In the genomic region with DNA sequence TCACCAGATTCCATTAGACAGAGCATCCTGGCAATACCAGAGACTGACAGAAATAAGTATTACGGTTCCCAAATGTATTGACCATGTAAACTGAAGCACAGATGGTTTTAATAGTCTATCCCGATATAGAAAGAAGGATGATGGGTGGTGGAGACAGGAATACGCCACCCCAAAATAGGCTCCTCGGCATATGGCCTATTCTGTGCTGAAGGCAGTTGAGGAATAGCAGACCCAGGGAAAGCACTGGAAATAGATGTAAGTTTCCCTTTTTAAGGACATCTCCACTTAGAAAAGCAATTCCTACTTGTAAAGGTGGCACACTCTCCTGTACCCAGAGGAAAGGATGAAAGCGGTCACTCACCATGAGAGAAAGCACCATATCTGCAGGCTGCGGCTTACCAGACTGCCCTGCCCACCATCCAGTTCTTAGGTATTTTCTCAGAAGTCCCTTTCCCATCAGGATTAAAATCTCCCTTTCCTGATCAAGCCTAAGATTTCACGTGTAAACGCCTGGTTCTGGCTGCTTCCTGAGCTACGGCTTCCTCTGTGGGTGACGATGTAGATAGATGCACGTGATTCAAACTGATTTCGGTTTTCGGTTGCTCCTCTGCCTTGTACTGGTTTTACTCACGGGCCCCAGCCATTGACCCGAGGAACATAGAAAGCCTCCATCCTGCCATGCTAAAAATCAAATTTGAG, we compare ENCODE assay signal across 19 mouse cellular contexts. TPM values are rescaled to one million over a fixed set of nuclear protein-coding genes. Genes with fewer than 3 reads are reported as not detected.
DNase-seq lines count a peak whose midpoint lies in the region; ATAC-seq lines count a peak whose summit lies in the region.
"Had no signal": no experiment of that assay in that cellular context is flagged by ENCODE, and none has a peak within 500 bp of the region (broad histone marks: within the 10 kb centered on the region; RNA-seq: fewer than 3 reads in every experiment).

No protein-coding gene starts in this region.

- 66% methylated on average over 15 of the region's 15 CpGs for WGBS in forebrain, embryonic 11.5 days
- WGBS in forebrain, embryonic 15.5 days, result 52% methylated on average over 15 of the region's 15 CpGs
- WGBS in midbrain, embryonic 13.5 days, result 50% methylated on average over 15 of the region's 15 CpGs
- WGBS in midbrain, embryonic 15.5 days, result 54% methylated on average over 15 of the region's 15 CpGs

- no peak overlapping the region for H3K4me3 ChIP-seq in forebrain, embryonic 11.5 days (ENCODE audit: low read depth, low read length)
- no peak overlapping the region for H3K4me3 ChIP-seq in forebrain, embryonic 15.5 days
- no peak overlapping the region for H3K4me3 ChIP-seq in midbrain, embryonic 13.5 days (replicated peaks)
- no peak overlapping the region for H3K4me3 ChIP-seq in midbrain, embryonic 15.5 days
- H3K4me3 ChIP-seq: heart, embryonic 13.5 days; intestine, embryonic 15.5 days; liver, embryonic 13.5 days; neural tube, embryonic 12.5 days had no signal

- peaks cover 4% of the 10 kb centered on the region for H3K4me1 ChIP-seq in forebrain, embryonic 11.5 days (replicated peaks; ENCODE audit: control insufficient read depth, insufficient read depth, low read length)
- H3K4me1 ChIP-seq in forebrain, embryonic 15.5 days, result peaks cover 14% of the 10 kb centered on the region
- H3K4me1 ChIP-seq in midbrain, embryonic 13.5 days (replicated peaks), result peaks cover 20% of the 10 kb centered on the region
- peaks cover 12% of the 10 kb centered on the region for H3K4me1 ChIP-seq in midbrain, embryonic 15.5 days
- H3K4me1 ChIP-seq: heart, embryonic 13.5 days; intestine, embryonic 15.5 days; liver, embryonic 13.5 days; neural tube, embryonic 12.5 days had no signal

- H3K27me3 ChIP-seq in forebrain, embryonic 11.5 days (ENCODE audit: control insufficient read depth, insufficient read depth, low read length), result no peaks in the 10 kb centered on the region
- H3K27me3 ChIP-seq in forebrain, embryonic 15.5 days, result no peaks in the 10 kb centered on the region
- H3K27me3 ChIP-seq in midbrain, embryonic 13.5 days, result no peaks in the 10 kb centered on the region
- no peaks in the 10 kb centered on the region for H3K27me3 ChIP-seq in midbrain, embryonic 15.5 days (replicated peaks)
- H3K27me3 ChIP-seq: heart, embryonic 13.5 days; intestine, embryonic 15.5 days; liver, embryonic 13.5 days; neural tube, embryonic 12.5 days; Patski had no signal

- no peak overlapping the region for H3K9ac ChIP-seq in forebrain, embryonic 11.5 days (ENCODE audit: low read length)
- H3K9ac ChIP-seq in forebrain, embryonic 15.5 days (replicated peaks), result no peak overlapping the region
- no peak overlapping the region for H3K9ac ChIP-seq in midbrain, embryonic 13.5 days (replicated peaks)
- H3K9ac ChIP-seq in midbrain, embryonic 15.5 days, result no peak overlapping the region
- H3K9ac ChIP-seq: heart, embryonic 13.5 days; intestine, embryonic 15.5 days; liver, embryonic 13.5 days; neural tube, embryonic 12.5 days had no signal

- H3K36me3 ChIP-seq in forebrain, embryonic 11.5 days (ENCODE audit: control insufficient read depth, insufficient read depth, low read length), result no peaks in the 10 kb centered on the region
- H3K36me3 ChIP-seq in forebrain, embryonic 15.5 days, result no peaks in the 10 kb centered on the region
- no peaks in the 10 kb centered on the region for H3K36me3 ChIP-seq in midbrain, embryonic 13.5 days
- no peaks in the 10 kb centered on the region for H3K36me3 ChIP-seq in midbrain, embryonic 15.5 days (replicated peaks)
- H3K36me3 ChIP-seq: heart, embryonic 13.5 days; intestine, embryonic 15.5 days; liver, embryonic 13.5 days; neural tube, embryonic 12.5 days had no signal

- intact Hi-C loops in left cerebral cortex, postnatal 14 days (cut with DNase I), result no loop called here
- intact Hi-C loops in gastrocnemius, postnatal 36 days (cut with DNase I), result no loop called here

- H3K4me2 ChIP-seq in forebrain, embryonic 11.5 days (ENCODE audit: low read depth, low read length, severe bottlenecking), result no peak overlapping the region
- no peak overlapping the region for H3K4me2 ChIP-seq in forebrain, embryonic 15.5 days (replicated peaks)
- H3K4me2 ChIP-seq in midbrain, embryonic 13.5 days (replicated peaks), result no peak overlapping the region
- H3K4me2 ChIP-seq in midbrain, embryonic 15.5 days, result no peak overlapping the region
- H3K4me2 ChIP-seq: heart, embryonic 13.5 days; intestine, embryonic 15.5 days; liver, embryonic 13.5 days; neural tube, embryonic 12.5 days had no signal

- 0 out of 2 replicates have a peak, but pooled peaks have one; percentile 7 for ATAC-seq in forebrain, embryonic 11.5 days (replicated peaks; ENCODE audit: low FRiP score)
- ATAC-seq in forebrain, embryonic 15.5 days (replicated peaks), result no peak
- ATAC-seq in midbrain, embryonic 13.5 days, result 0 out of 2 replicates have a peak, but pooled peaks have one; percentile 6
- ATAC-seq in midbrain, embryonic 15.5 days (replicated peaks), result no peak
- ATAC-seq: intestine, embryonic 15.5 days; lung, postnatal 0 days; Patski had no signal

- no peak for DNase-seq in forebrain, embryonic 11.5 days (ENCODE audit: low spot score)
- DNase-seq in left cerebral cortex, postnatal 14 days (ENCODE audit: low spot score in 2 of 2), result peak; percentile 45 to 46
- DNase-seq in neural tube, embryonic 10.5 days (ENCODE audit: extremely low spot score, low spot score), result no peak
- DNase-seq in gastrocnemius, postnatal 36 days, result no peak
- no peak for DNase-seq in yolk sac, embryonic 10.5 days (ENCODE audit: low spot score)
- DNase-seq: cerebellum, adult 11 months; cerebellum, postnatal 25 days; gastrocnemius, postnatal 25 days; liver, embryonic 13.5 days; thymus, postnatal 14 days had no signal

- no peak overlapping the region for H3K27ac ChIP-seq in forebrain, embryonic 11.5 days (ENCODE audit: low read depth, low read length)
- no peak overlapping the region for H3K27ac ChIP-seq in forebrain, embryonic 15.5 days (replicated peaks)
- H3K27ac ChIP-seq in midbrain, embryonic 13.5 days, result no peak overlapping the region
- no peak overlapping the region for H3K27ac ChIP-seq in midbrain, embryonic 15.5 days
- H3K27ac ChIP-seq: heart, embryonic 13.5 days; intestine, embryonic 15.5 days; kidney, postnatal 0 days; liver, embryonic 13.5 days; neural tube, embryonic 12.5 days had no signal

- H3K9me3 ChIP-seq in forebrain, embryonic 11.5 days (ENCODE audit: control insufficient read depth, low read length), result no peaks in the 10 kb centered on the region
- H3K9me3 ChIP-seq in forebrain, embryonic 15.5 days, result no peaks in the 10 kb centered on the region
- H3K9me3 ChIP-seq in midbrain, embryonic 13.5 days, result no peaks in the 10 kb centered on the region
- H3K9me3 ChIP-seq in midbrain, embryonic 15.5 days, result no peaks in the 10 kb centered on the region
- H3K9me3 ChIP-seq: heart, embryonic 13.5 days; intestine, embryonic 15.5 days; liver, embryonic 13.5 days; neural tube, embryonic 12.5 days had no signal

RNA-seq across cellular contexts. Expression of a gene that starts 53.3 kb away (rescaled TPM):
- polyA plus RNA-seq in forebrain, embryonic 11.5 days (2014; fragmentation: Nextera tagmentation; extraction: Ambion mirVana), result 23.5 and 23.9 TPM in 2 replicates
- 25.8 and 27.4 TPM in 2 replicates for polyA plus RNA-seq in forebrain, embryonic 15.5 days (2015; fragmentation: Nextera tagmentation; extraction: Ambion mirVana)
- polyA plus RNA-seq in midbrain, embryonic 13.5 days (2015; fragmentation: Nextera tagmentation; extraction: Ambion mirVana), result 23.6 and 24.6 TPM in 2 replicates
- 25.0 and 26.9 TPM in 2 replicates for polyA plus RNA-seq in midbrain, embryonic 15.5 days (2015; fragmentation: Nextera tagmentation; extraction: Ambion mirVana)
- total RNA-seq in left cerebral cortex, postnatal 14 days (2021), result 10 to 100 TPM; 65.2 to 71.2 TPM
- total RNA-seq in gastrocnemius, postnatal 36 days (2021), result 10 to 100 TPM; 14.7 to 17.1 TPM

Comparison
In these comparisons a context has a peak if more than half of its experiments do, and no peak if none do; other contexts are left out.
1. ATAC-seq: peak in forebrain, embryonic 11.5 days (single experiment) and midbrain, embryonic 13.5 days (single experiment); none in forebrain, embryonic 15.5 days (single experiment) and midbrain, embryonic 15.5 days (single experiment).
2. DNase-seq: peak in left cerebral cortex, postnatal 14 days (2 of 2); none in forebrain, embryonic 11.5 days (single experiment), neural tube, embryonic 10.5 days (single experiment), gastrocnemius, postnatal 36 days (0 of 2) and yolk sac, embryonic 10.5 days (single experiment).